Mouse (Mus musculus): Measurements from ENCODE around the gene Snd1. TPM values are rescaled to one million over a fixed set of nuclear protein-coding genes. Genes with fewer than 3 reads are reported as not detected.

The Snd1 gene
- polyA plus RNA-seq, 1 experiment from 2014 or later, result 127 TPM

DNA sequence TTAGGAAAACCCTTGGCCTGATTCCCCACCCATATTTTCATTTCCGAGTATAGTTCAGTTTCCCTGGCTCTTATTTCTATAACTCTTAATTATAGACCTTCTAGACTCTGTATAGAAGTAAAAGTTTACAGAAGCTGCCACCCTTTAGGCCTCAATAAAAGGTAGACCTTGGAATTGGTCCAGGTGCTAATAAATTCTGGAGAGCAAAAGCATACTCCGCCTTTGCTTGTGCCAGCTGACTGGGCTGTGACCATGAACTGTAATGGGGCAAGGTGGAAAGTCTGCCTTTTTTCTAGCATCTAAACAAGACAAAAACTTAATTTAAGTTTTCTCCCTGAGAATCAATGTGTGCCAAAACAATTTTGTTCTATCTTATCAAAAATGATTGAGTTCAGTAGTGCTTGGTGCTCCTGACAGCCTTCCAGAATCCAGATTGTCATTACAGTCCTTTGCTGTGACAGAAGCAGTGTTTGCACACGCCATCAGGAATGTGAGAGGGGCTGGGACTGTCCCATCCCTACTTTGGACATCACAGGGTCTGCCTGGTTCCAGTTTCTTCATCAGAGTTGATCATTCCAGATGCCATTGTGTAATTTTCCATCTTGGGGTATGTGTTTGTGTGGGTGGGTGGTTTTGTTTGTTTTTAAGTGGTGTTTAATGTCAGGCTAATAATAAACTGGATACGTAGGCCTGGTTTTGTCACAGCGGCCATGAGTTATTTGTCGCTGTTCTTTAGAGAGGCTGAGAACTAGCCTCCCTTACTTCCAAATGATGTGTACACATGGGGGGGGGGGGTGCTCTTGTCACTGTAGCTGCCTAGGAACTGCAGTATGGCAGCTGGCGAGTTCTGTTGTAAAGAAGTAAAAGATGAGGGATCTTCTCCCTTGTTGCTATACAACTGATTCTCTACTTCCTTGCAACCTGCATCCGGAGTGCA is 206.8 kb downstream of the Snd1 start:
- Histone ChIP-seq H3K27me3 (replicated peaks; ENCODE audit: control insufficient read depth, insufficient read depth, low read length) (no peaks in the 10 kb centered on the region), H3K9me3 (ENCODE audit: control insufficient read depth, low read length) (no peaks in the 10 kb centered on the region), H3K36me3 (ENCODE audit: control insufficient read depth, insufficient read depth, low read length) (no peaks in the 10 kb centered on the region), H3K9ac (ENCODE audit: low read depth, low read length) (no peak overlapping the region), H3K4me1 (ENCODE audit: control insufficient read depth, insufficient read depth, low read length) (peaks cover 10% of the 10 kb centered on the region; the same call in 1 of the 2 replicates), H3K4me2 (ENCODE audit: low read depth, low read length) (no peak overlapping the region), H3K27ac (ENCODE audit: low read length) (no peak overlapping the region), H3K4me3 (ENCODE audit: low read length) (no peak overlapping the region)
- 66% methylated on average over 8 of the region's 8 CpGs for WGBS
- peak; percentile 82 for ATAC-seq

DNA sequence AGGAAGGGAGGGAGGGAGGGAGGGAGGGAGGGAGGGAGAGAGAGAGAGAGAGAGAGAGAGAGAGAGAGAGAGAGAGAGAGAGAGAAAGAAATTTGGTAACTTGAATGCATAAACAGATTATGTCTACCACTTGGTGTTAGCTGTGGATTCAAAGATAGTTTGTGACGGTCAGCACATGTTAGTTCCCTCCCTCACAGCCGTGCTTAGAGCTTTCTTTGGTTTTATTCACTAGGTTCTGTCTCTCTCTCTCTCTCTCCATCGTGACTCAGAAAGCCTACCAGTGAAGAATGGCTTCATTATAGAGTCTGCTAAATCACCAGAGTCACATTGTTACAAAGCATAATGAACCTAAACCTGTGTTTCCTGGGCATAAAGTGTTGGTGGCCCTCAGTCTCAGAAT is 210.1 kb downstream of the Snd1 start:
- Histone ChIP-seq H3K27me3 (replicated peaks; ENCODE audit: control insufficient read depth, insufficient read depth, low read length) (no peaks in the 10 kb centered on the region), H3K4me1 (ENCODE audit: control insufficient read depth, insufficient read depth, low read length) (peaks cover 7% of the 10 kb centered on the region; the same call in 1 of the 2 replicates), H3K9ac (ENCODE audit: low read depth, low read length) (no peak overlapping the region), H3K36me3 (ENCODE audit: control insufficient read depth, insufficient read depth, low read length) (no peaks in the 10 kb centered on the region), H3K4me3 (ENCODE audit: low read length) (no peak overlapping the region), H3K4me2 (ENCODE audit: low read depth, low read length) (no peak overlapping the region), H3K9me3 (ENCODE audit: control insufficient read depth, low read length) (no peaks in the 10 kb centered on the region), H3K27ac (ENCODE audit: low read length) (no peak overlapping the region)
- no peak for ATAC-seq
- 68% methylated on average over 3 of the region's 3 CpGs for WGBS

DNA sequence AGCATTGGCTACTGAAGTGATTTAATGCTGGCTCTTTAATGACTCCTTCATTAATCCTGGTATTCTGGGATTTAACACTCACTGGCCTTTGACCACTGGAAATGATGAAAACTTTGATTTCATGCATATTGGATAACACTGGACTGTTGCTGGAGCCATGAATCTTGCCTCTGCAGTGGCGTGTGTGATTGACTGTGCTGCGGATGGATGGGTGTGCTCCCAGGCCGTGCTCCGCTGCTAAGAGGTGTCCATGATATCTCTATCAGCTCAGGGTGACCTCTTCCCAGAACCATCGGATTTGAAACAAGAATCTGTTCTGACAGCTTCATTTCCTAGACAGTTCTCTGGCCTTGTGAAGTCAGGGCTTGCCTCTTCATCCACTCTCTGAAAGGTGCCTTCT is 210.8 kb downstream of the Snd1 start:
- WGBS, result 94% methylated on average over 5 of the region's 5 CpGs
- Histone ChIP-seq H3K27me3 (replicated peaks; ENCODE audit: control insufficient read depth, insufficient read depth, low read length) (no peaks in the 10 kb centered on the region), H3K4me3 (ENCODE audit: low read length) (no peak overlapping the region), H3K4me1 (ENCODE audit: control insufficient read depth, insufficient read depth, low read length) (0 out of 2 replicates have a peak, but pooled peaks cover 2% of the 10 kb centered on the region), H3K9me3 (ENCODE audit: control insufficient read depth, low read length) (no peaks in the 10 kb centered on the region), H3K9ac (ENCODE audit: low read depth, low read length) (no peak overlapping the region), H3K4me2 (ENCODE audit: low read depth, low read length) (no peak overlapping the region), H3K36me3 (ENCODE audit: control insufficient read depth, insufficient read depth, low read length) (no peaks in the 10 kb centered on the region), H3K27ac (ENCODE audit: low read length) (no peak overlapping the region)
- ATAC-seq, result no peak

DNA sequence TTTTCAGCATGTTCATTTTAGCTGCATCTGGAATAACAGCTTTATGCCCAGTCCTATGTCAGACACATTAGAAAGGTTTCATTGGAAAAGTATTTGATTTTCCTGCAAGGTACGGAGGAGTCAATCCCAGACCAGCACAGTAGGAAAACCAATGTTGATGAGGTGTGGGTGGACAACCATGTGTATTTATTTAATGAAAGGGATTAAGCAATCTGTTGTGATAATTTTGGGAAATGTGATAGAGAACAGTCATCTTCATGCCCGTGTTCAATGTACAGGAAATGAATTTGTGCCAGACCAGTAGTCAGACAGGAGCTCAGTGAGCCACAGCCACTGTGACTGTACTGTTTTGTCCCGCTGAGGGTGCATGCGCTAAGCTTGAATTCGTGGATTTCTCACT is 212.8 kb downstream of the Snd1 start:
- Histone ChIP-seq H3K4me1 (ENCODE audit: control insufficient read depth, insufficient read depth, low read length) (no peaks in the 10 kb centered on the region), H3K27me3 (replicated peaks; ENCODE audit: control insufficient read depth, insufficient read depth, low read length) (no peaks in the 10 kb centered on the region), H3K9ac (ENCODE audit: low read depth, low read length) (no peak overlapping the region), H3K27ac (ENCODE audit: low read length) (no peak overlapping the region), H3K4me2 (ENCODE audit: low read depth, low read length) (no peak overlapping the region), H3K4me3 (ENCODE audit: low read length) (no peak overlapping the region), H3K36me3 (ENCODE audit: control insufficient read depth, insufficient read depth, low read length) (no peaks in the 10 kb centered on the region), H3K9me3 (ENCODE audit: control insufficient read depth, low read length) (no peaks in the 10 kb centered on the region)
- no peak for ATAC-seq
- 82% methylated on average over 5 of the region's 5 CpGs for WGBS

DNA sequence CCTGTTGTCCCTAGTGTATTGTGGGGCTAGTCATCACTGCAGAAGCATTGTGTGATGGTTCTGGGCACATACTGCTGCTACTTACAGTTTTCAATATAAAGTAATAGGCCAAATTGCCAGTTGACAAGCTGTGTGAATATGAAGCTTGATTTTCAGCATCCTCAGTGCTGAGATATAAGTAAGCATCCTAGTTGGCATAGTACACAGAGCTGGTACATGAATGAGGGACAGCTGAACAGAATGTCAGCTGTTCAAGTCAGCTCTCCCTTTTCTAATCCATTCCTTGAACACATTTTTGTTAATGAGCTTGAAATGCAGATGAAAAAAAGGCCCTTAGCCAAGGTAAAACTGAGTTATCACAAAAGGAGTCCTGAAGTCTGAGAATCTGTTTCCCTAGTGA is 217.7 kb downstream of the Snd1 start:
- no peaks in the 10 kb centered on the region for H3K9me3 ChIP-seq (ENCODE audit: control insufficient read depth, low read length)
- H3K9ac ChIP-seq (ENCODE audit: low read depth, low read length), result no peak overlapping the region
- no peaks in the 10 kb centered on the region for H3K4me1 ChIP-seq (ENCODE audit: control insufficient read depth, insufficient read depth, low read length)
- H3K36me3 ChIP-seq (ENCODE audit: control insufficient read depth, insufficient read depth, low read length), result no peaks in the 10 kb centered on the region
- H3K4me2 ChIP-seq (ENCODE audit: low read depth, low read length), result no peak overlapping the region
- ATAC-seq, result no peak
- H3K4me3 ChIP-seq (ENCODE audit: low read length), result no peak overlapping the region
- no peak overlapping the region for H3K27ac ChIP-seq (ENCODE audit: low read length)
- no peaks in the 10 kb centered on the region for H3K27me3 ChIP-seq (replicated peaks; ENCODE audit: control insufficient read depth, insufficient read depth, low read length)

DNA sequence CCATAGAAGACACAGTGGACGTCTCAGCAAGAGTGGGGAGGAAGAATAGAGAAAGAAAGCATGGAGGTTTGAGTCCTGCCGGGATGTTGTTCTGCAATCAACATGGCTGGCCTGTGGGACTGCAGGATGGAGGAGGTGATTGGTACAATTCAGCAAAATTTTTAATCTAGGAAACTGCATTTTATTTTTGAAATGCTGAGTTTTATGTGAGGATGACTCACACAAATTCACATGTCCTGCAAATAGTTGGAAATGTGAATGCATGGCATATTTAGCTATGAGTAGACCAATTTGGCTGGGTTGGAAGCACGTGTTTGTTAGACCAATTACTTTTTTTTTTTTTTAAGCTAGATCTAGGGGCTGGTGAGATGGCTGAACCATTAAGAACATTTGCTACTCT is 222.3 kb downstream of the Snd1 start:
- Histone ChIP-seq H3K4me1 (ENCODE audit: control insufficient read depth, insufficient read depth, low read length) (no peaks in the 10 kb centered on the region), H3K9me3 (ENCODE audit: control insufficient read depth, low read length) (no peaks in the 10 kb centered on the region), H3K27ac (ENCODE audit: low read length) (no peak overlapping the region), H3K36me3 (ENCODE audit: control insufficient read depth, insufficient read depth, low read length) (no peaks in the 10 kb centered on the region), H3K9ac (ENCODE audit: low read depth, low read length) (no peak overlapping the region), H3K27me3 (replicated peaks; ENCODE audit: control insufficient read depth, insufficient read depth, low read length) (no peaks in the 10 kb centered on the region), H3K4me2 (ENCODE audit: low read depth, low read length) (no peak overlapping the region), H3K4me3 (ENCODE audit: low read length) (no peak overlapping the region)
- WGBS, result 91% methylated on average over 3 of the region's 3 CpGs
- ATAC-seq, result no peak

DNA sequence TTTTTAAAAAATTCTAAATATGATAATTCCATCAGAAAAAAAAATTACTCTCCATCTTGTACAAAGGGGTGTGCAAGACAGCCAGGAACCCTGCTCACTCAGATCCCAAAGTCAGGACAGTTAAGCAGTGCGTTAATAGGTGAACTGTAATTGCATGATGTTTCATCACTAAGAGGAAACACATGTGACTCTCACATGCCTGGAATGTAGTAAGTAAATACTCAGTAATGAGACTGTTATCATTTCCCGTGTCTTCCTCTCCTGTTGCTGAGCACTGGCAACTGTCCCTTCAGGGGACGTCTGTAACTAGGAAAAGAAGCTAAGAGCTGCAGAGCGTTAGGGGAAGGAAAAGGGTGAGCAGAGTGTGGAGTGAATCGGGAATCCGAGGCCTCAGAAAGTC is 229.7 kb downstream of the Snd1 start:
- Histone ChIP-seq H3K9ac (ENCODE audit: low read depth, low read length) (no peak overlapping the region), H3K27ac (ENCODE audit: low read length) (0 out of 2 replicates have a peak overlapping the region, but pooled peaks have one; percentile 9), H3K4me3 (ENCODE audit: low read length) (no peak overlapping the region), H3K36me3 (ENCODE audit: control insufficient read depth, insufficient read depth, low read length) (0 out of 2 replicates have a peak, but pooled peaks cover 4% of the 10 kb centered on the region), H3K9me3 (ENCODE audit: control insufficient read depth, low read length) (no peaks in the 10 kb centered on the region), H3K4me1 (ENCODE audit: control insufficient read depth, insufficient read depth, low read length) (peaks cover 15% of the 10 kb centered on the region), H3K4me2 (ENCODE audit: low read depth, low read length) (no peak overlapping the region), H3K27me3 (replicated peaks; ENCODE audit: control insufficient read depth, insufficient read depth, low read length) (no peaks in the 10 kb centered on the region)
- peak; percentile 62 for ATAC-seq
- 23% methylated on average over 6 of the region's 6 CpGs for WGBS

DNA sequence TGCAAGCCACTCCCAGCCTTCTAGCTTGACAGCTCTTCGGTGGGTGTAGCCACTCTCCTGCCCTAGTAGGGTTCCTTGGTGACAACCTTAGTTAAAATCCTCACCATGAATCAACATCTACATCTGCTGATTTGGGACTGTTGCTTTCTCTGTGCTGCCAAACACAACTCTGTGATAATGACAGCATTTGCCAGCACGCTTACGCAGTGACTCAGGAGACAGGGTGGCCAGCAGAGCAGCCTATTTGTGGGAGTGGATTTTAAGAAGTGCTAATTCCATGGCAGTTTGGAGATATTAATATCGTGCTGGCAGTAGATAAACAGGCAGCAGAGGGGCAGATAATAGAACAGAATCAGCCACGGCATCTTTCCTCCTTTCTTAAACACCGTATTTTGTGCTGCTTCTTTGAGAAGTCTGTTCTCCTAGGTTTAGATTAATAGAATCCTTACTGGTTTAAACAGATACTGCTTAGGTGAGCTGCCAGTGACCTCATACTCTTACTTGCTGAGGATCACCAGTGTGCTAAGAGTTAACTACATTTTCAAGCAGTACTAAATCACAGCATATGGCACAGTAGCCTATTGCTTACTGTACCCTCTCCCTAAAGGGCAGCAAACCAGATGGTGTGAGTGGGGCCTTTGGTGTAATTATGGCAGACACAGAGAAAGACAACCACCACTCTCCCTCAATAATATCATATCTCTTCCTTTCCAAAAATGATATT is 230.6 kb downstream of the Snd1 start:
- Histone ChIP-seq H3K27me3 (replicated peaks; ENCODE audit: control insufficient read depth, insufficient read depth, low read length) (no peaks in the 10 kb centered on the region), H3K36me3 (ENCODE audit: control insufficient read depth, insufficient read depth, low read length) (0 out of 2 replicates have a peak, but pooled peaks cover 4% of the 10 kb centered on the region), H3K9ac (ENCODE audit: low read depth, low read length) (no peak overlapping the region), H3K27ac (ENCODE audit: low read length) (no peak overlapping the region), H3K4me2 (ENCODE audit: low read depth, low read length) (no peak overlapping the region), H3K4me1 (ENCODE audit: control insufficient read depth, insufficient read depth, low read length) (peaks cover 15% of the 10 kb centered on the region), H3K4me3 (ENCODE audit: low read length) (no peak overlapping the region), H3K9me3 (ENCODE audit: control insufficient read depth, low read length) (no peaks in the 10 kb centered on the region)
- WGBS, result 71% methylated on average over 6 of the region's 6 CpGs
- ATAC-seq, result no peak

DNA sequence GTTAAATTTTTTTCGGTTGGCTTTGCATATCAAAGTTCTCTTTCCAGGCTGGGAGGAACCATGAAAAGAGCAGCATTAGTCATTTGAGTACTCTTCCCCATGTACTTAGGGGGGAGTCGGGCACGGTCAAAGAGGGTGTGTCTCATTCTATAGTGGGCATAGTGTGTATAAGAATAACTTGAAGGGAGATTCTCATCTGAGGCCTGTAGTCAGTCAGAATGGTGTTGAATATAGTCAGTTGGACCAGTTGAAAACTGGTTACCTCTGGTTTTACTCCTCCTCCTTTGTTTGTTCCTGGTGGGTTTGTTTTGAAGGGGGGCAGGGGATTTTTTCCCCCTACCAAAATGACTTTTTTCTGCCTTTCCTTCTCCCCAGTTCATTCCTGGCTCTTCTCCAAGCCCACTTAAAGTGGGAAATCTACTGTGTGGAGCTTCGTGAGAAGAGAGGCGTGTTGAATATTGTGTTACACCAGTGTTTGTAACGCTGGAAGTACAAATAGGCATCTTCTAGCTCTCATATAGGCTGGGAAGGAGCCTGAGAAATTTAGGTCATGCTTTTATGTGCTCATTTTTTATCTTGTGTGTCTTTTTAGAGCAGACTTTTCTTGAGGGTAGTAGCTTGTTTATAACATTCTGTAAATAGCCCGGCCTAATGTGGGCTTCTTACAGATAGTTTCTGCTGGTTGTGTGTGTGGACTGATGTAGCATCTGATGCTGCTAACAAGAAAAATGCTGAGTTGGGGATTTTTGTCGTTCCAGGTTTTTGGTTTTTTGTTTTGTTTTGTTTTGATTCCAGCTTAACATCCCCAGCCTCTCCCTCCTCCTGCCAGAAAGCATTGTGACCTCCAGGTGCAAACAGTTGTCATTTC is 231.4 kb downstream of the Snd1 start:
- no peak overlapping the region for H3K9ac ChIP-seq (ENCODE audit: low read depth, low read length)
- 0 out of 2 replicates have a peak, but pooled peaks cover 4% of the 10 kb centered on the region for H3K36me3 ChIP-seq (ENCODE audit: control insufficient read depth, insufficient read depth, low read length)
- H3K27me3 ChIP-seq (replicated peaks; ENCODE audit: control insufficient read depth, insufficient read depth, low read length), result no peaks in the 10 kb centered on the region
- no peaks in the 10 kb centered on the region for H3K9me3 ChIP-seq (ENCODE audit: control insufficient read depth, low read length)
- H3K4me1 ChIP-seq (ENCODE audit: control insufficient read depth, insufficient read depth, low read length), result peaks cover 15% of the 10 kb centered on the region
- H3K4me3 ChIP-seq (ENCODE audit: low read length), result no peak overlapping the region
- H3K4me2 ChIP-seq (ENCODE audit: low read depth, low read length), result no peak overlapping the region
- H3K27ac ChIP-seq (ENCODE audit: low read length), result no peak overlapping the region
- peak; percentile 47 for ATAC-seq
- 60% methylated on average over 8 of the region's 8 CpGs for WGBS
